Mouse (Mus musculus) liver, embryonic 14.5 days (tissue): Measurements from ENCODE around the gene Osbpl11.

Experiments used
- CTCF ChIP-seq: IDR thresholded peaks from 2 replicates; pipeline ENCODE4 v1.5.1; 2016; ENCODE audit warnings: antibody characterized with exemption, low read depth, control low read depth
- EP300 ChIP-seq: IDR thresholded peaks from 2 replicates; pipeline ENCODE4 v1.6.1; 2016; ENCODE audit warnings: antibody characterized with exemption, low read depth

DNA sequence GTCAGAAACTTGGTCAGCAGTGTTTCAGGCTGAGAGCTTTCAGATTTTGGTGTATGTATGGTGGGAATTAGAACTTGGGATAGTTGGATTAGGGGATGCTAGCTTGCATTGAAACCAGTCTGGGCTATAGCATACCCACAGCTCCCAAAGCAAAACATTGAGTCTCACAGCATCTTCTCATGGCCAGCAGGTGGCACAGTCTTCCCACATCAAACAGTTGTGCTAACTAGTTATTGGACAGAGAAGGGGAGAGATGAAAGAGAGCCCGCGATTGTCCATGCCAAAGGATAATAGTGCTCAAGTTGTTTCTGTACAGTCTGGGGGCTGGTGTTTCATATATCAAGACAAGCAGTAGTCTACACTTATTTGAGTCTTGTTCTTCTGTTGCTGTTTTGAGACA lies 8.8 kb downstream of the Osbpl11 start:
- TF ChIP-seq CTCF: peak; percentile 73
- TF ChIP-seq EP300: no peak
